Mouse (Mus musculus) cerebellum, adult 2 months (tissue): ENCODE measurements around the gene Ppp3ca.

Experiments used
- CTCF ChIP-seq: fragments of 200-500 bp; IDR thresholded peaks from 2 replicates; pipeline ENCODE4 v1.5.1; 2011; ENCODE audit warnings: low read depth, mild to moderate bottlenecking, control low read depth, low read length, moderate library complexity, borderline replicate concordance; ENCODE audit not compliant: insufficient read depth
- POLR2A ChIP-seq: fragments of 200-500 bp; IDR thresholded peaks from 2 replicates; pipeline ENCODE4 v1.6.1; 2011; ENCODE audit warnings: low read length, control low read depth, borderline replicate concordance; ENCODE audit not compliant: insufficient read depth

- no peak for TF ChIP-seq POLR2A
- no peak for TF ChIP-seq CTCF
Observed at GRCm38 (mm10) chr3:136665119-136665518, 4.8 kb upstream of the Ppp3ca start.
